Mouse (Mus musculus) monocyte, adult 2 months (primary cell): ENCODE results near the gene Gm2042.
"Not testable (repeated sequence)": the region's sequence is repeated elsewhere in the genome, so short reads cannot be mapped to it uniquely, and the experiment has no call there.

Experiments used
- DNase-seq, 2 experiments: peaks; one replicate each; pipeline ENCODE4 v3.0.0; 2022; ENCODE audit warnings: low spot score in 2 of 2, low read depth in 1 of 2

The Gm2042 gene

GRCm38 (mm10) chr12:87953780-87954179 lies at the start of gene Gm2042:
Gene Gm2042, plus strand, starts transcription at chr12:87954080.
- DNase-seq, result not testable (repeated sequence)

- not testable (repeated sequence) for DNase-seq
Observed at GRCm38 (mm10) chr12:87919721-87920120, 34.2 kb upstream of the Gm2042 start, which contains the start of gene Gm2035. Gene Gm2035, minus strand, starts transcription at chr12:87919857.

GRCm38 (mm10) chr12:87984000-87984399 lies 30.1 kb downstream of the Gm2042 start:
- DNase-seq, result not testable (repeated sequence)

- DNase-seq, result not testable (repeated sequence)
Observed at GRCm38 (mm10) chr12:88004118-88004517, 50.2 kb downstream of the Gm2042 start.
